Mouse (Mus musculus) heart, adult 2 months (tissue): ENCODE measurements around the gene Wwox.

Experiments
- CTCF ChIP-seq: fragments of 200-600 bp; IDR thresholded peaks from 2 replicates; pipeline ENCODE4 v1.8.1; 2022; ENCODE audit warnings: antibody characterized with exemption, mild to moderate bottlenecking, moderate library complexity
- POLR2A ChIP-seq: fragments of 200-500 bp; IDR thresholded peaks from 2 replicates; pipeline ENCODE4 v1.6.1; 2011; ENCODE audit warnings: mild to moderate bottlenecking, low read depth, low read length, control low read depth; ENCODE audit not compliant: insufficient read depth

DNA sequence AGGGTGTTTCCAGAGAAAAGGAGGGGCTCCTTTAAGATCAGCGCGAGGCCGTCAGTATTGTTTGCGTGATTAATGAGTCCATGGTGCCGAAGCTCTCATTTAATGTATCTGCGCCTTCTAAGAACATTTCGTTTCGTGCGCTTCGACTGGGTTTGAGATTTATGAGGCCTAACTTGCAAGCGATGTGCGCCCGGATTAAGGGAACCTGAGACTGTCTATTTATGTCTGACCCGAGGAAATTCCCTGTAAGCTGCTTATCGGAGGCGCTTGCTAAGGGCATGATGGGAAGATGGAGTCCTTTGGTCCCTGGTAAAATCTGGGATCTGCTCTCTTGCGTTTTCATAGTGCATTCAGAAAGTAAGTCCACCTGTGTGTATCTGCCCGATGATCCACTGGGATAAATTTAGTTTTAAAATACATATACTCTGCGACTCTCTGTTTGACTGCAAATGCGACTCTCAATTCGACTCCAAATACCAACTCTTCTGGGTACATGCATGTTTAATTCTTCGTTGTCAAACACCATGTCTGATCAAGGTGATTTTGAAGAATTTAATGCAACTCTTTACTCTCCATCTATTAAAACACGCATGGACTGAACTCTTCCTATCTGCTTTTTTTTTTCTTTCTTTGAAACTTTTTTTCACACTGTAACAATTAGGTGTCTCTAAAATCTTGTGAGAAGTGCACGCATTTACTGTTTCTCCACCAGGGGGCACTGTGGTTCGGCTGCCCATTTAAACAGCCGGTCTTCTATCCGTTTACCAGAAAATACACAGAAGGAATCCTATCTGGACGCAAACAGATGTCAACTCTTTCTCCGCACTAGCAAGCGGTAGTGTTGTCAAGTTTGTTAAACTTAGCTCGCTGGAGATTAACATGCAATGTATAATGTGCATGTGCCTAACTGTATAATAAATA, 331.7 kb downstream of the Wwox start:
- TF ChIP-seq POLR2A, result no peak
- no peak; the same call in 1 of the 2 replicates for TF ChIP-seq CTCF
